Mouse (Mus musculus): ENCODE measurements around the gene Frmd4a.

GRCm38 (mm10) chr2:4412870-4413595 lies 395.5 kb downstream of the Frmd4a start:
- no peak for TF ChIP-seq POLR2AphosphoS5 (IDR thresholded peaks at IDR 0.05; ENCODE audit: insufficient replicate concordance, low read depth, low read length)
- TF ChIP-seq CTCF (IDR thresholded peaks at IDR 0.05; ENCODE audit: low read depth, low read length) = no peak
- TF ChIP-seq GATA1 (IDR thresholded peaks at IDR 0.05; ENCODE audit: borderline replicate concordance, low read length) = no peak

Data from G1E (cell line).